15 mouse cellular contexts compared by ENCODE assay signal in genomic region chr15:80658815-80659471, GRCm38 (mm10). TPM values are rescaled to one million over a fixed set of nuclear protein-coding genes. Genes with fewer than 3 reads are reported as not detected.
DNase-seq lines count a peak whose midpoint lies in the region; TF ChIP-seq lines count a peak whose summit lies in the region.
"Had no signal": no experiment of that assay in that cellular context is flagged by ENCODE, and none has a peak within 500 bp of the region (broad histone marks: within the 10 kb centered on the region; RNA-seq: fewer than 3 reads in every experiment).

No protein-coding gene starts in this region.

- TF ChIP-seq POLR2A in cortical plate, adult 2 months (IDR thresholded peaks at IDR 0.05; ENCODE audit: extremely low read depth, insufficient read depth, low read length) = peak; percentile 22; the same call in 1 of the 2 replicates

- no peak for TF ChIP-seq CTCF in cortical plate, adult 2 months (IDR thresholded peaks at IDR 0.05; ENCODE audit: extremely low read depth, insufficient read depth, low read length)

- no peak overlapping the region for H3K4me3 ChIP-seq in cortical plate, adult 2 months (ENCODE audit: insufficient read depth, low read length)
- H3K4me3 ChIP-seq: embryonic facial prominence, embryonic 15.5 days; heart, embryonic 10.5 days had no signal

- H3K4me1 ChIP-seq in cortical plate, adult 2 months (ENCODE audit: control insufficient read depth, insufficient read depth, low read length) = peaks cover 14% of the 10 kb centered on the region

- DNase-seq in layer of hippocampus, adult 11-12 months (ENCODE audit: low spot score) = peak; percentile 46
- no peak for DNase-seq in layer of hippocampus, postnatal 25 days (ENCODE audit: extremely low spot score in 1 of 2, low spot score in 1 of 2)
- peak; percentile 34 to 57 for DNase-seq in left cerebral cortex, adult 18-20 months (ENCODE audit: low spot score in 2 of 2)
- DNase-seq in retina, embryonic 14.5 days (ENCODE audit: low spot score) = peak; percentile 86
- DNase-seq in lung, adult 18-20 months = no peak
- no peak for DNase-seq in lung, postnatal 36 days
- DNase-seq: cerebellum, adult 9-10 months; kidney, adult 11 months; kidney, postnatal 4 days; lung, embryonic 14.5 days; thymus, postnatal 25 days had no signal

- peak overlapping the region; percentile 36 for H3K27ac ChIP-seq in cortical plate, adult 2 months (ENCODE audit: insufficient read depth, low read length)
- H3K27ac ChIP-seq: embryonic facial prominence, embryonic 15.5 days; heart, embryonic 10.5 days had no signal

RNA-seq across cellular contexts. Expression of gene Fam83f, which starts 12.7 kb away (rescaled TPM):
- total RNA-seq in layer of hippocampus, postnatal 25 days (2021) = under 1 TPM in 1 of 2 experiments, not detected in 1; 0.16 TPM
- 0.50 and 0.53 TPM in 2 replicates for polyA plus RNA-seq in cortical plate, adult 2 months (2012; rRNA removed)
- under 1 TPM; 0.16 to 0.54 TPM for total RNA-seq in left cerebral cortex, adult 18-20 months (2021)
- polyA plus RNA-seq: activated CD4-positive, CD25-positive, alpha-beta regulatory T cell, adult 4 months had no signal

RNA-seq across cellular contexts. Expression of gene Tnrc6b, which starts 52.2 kb away (rescaled TPM):
- total RNA-seq in layer of hippocampus, postnatal 25 days (2021) = 100 to 1,000 TPM in 1 of 2 experiments, 10 to 100 TPM in 1; 86.8 to 117 TPM
- polyA plus RNA-seq in cortical plate, adult 2 months (2012; rRNA removed) = 20.5 and 44.2 TPM in 2 replicates
- 100 to 1,000 TPM; 101 to 102 TPM for total RNA-seq in left cerebral cortex, adult 18-20 months (2021)

Comparison
In these comparisons a context has a peak if more than half of its experiments do, and no peak if none do; other contexts are left out.
1. DNase-seq: peak in layer of hippocampus, adult 11-12 months (single experiment), left cerebral cortex, adult 18-20 months (2 of 2) and retina, embryonic 14.5 days (single experiment); none in layer of hippocampus, postnatal 25 days (0 of 2), lung, adult 18-20 months (0 of 2) and lung, postnatal 36 days (single experiment).